Mouse (Mus musculus): ENCODE data around the gene Traf5.

GRCm38 (mm10) chr1:192091806-192092772 lies at the start of gene Traf5:
- peak; percentile 92 for TF ChIP-seq POLR2A (IDR thresholded peaks at IDR 0.05; ENCODE audit: borderline replicate concordance, extremely low read depth, low read depth, low read length)
- TF ChIP-seq CTCF (IDR thresholded peaks at IDR 0.05; ENCODE audit: insufficient read depth, low read length) = no peak
